Mouse (Mus musculus) adipocyte (in vitro differentiated cells): Measurements from ENCODE around the gene Gm27179.
"Not testable (repeated sequence)": the region's sequence is repeated elsewhere in the genome, so short reads cannot be mapped to it uniquely, and the experiment has no call there.

ENCODE experiments used
- DNase-seq: peaks from one replicate; pipeline ENCODE4 v3.0.0-alpha.2; 2016; ENCODE audit warnings: low spot score

Gene Gm27179

DNA sequence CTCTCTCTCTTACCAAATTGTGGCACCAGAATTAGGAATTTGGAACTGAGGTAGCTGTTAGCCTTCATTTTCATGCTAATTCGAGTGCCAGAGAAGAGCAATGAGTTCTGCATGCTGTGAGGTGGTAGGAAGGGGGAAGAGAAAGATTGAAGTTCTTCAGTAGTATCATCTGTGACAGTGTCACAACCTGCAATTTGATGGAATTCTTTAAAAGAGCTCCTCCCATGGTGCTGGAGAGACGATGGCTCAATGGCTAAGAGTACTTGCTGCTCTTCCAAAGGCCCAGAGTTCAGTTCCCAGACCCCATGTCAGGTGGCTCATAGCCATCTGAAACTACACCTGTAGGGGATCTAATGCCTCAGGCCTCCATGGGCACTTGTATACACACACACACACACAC lies at the start of gene Gm27179:
Gene Gm27179 (minus strand): TSS at position 101 of the 400 bp plus-strand sequence.
- not testable (repeated sequence) for DNase-seq

DNA sequence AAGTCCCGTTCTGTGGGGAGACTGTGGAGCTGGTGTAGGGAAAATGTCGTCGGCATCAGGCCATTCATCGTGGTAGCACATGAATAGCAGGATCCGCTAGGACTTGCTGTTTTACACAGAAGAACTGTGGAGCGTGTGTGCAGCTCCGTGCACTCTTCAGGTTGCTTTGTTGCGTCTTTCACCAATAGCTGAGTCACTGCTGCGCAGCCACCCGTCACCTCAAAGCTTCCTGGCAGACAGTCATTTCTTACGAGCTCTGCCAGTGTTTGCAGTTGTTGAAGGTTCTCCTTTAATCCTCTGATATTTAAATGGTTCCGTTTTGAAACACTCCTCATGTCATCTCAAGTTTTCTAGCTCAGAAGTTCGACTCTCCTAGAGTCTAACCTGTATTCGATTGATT lies 45.2 kb upstream of the Gm27179 start:
- DNase-seq = not testable (repeated sequence)

DNA sequence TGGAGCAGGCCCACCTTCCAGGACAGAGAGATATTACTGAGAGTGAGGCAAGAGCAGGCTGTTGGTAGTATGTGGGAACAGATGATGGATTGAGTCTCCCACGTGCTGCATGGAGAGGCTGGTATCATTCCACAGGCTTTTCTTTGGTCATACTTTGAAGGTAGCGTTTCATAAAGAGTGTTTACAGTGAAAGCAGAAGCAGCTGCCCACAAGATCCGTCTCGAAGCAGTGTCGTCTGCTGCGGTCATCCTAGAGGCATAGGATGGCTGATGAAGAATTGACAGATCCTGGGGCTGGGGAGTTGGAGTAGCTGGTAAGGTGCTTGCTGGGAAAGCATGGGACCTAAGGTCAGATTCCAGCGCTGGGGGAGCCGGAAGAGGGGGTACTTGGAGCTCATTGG lies 44.5 kb upstream of the Gm27179 start:
- DNase-seq = not testable (repeated sequence)

DNA sequence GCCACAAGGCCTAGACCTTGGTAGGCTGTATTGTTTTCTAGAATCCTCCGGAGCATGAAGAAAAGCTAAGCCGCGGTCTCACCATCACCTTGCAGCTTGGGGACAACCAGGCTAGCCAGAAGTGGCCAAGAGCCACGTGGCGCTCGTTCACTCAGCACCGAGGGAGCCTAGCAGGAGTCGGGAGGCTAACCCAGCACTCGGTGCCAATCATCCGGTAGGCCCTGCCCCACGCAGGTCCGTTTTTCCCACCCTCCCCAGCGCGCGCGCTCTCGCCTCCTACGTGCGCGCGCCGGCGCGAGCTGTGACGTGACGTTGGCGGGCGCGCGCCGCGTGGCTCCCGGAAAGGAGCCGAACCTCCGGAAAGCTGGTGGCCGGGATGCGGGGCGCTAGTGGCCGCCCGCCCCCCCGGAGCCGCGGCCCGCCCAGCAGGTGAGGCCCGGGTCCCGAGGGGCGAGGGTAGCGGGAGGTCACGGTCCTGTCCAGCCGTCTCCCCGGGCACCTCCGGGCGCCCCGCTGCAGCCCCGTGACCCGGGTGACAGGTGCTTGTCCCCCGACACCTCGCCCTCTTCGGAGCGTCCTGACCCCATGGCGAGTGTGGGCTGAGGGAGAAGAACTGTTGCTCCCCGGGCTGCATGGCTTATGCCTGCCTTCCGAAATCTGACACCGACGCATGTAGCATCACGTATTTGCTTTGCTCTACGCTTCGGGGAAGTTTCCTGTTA lies 42.9 kb upstream of the Gm27179 start, which contains the start of gene Entpd4b:
Gene Entpd4b (plus strand): TSS at position 315 of the 722 bp plus-strand sequence.
- DNase-seq = not testable (repeated sequence)

DNA sequence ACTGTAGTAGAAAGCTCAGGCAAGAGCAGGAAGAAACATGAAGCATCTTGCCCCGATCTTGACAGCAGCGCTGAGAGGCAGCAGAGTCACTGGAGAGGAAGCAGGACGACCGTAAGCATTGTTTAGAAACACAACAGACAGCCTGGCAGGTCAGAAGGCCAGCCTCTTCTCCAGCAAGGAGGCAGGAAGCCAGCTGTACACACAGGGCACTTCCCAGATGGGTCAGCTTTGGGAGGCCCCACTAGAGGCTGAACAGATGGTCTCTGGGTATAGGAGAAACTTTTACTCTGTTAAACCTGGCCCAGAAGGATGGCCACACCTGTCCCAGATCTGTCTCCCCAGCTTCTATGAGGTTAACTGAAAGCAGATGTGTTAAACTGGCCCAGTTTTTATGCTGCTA lies 35.0 kb upstream of the Gm27179 start:
- DNase-seq = not testable (repeated sequence)

GRCm38 (mm10) chr14:69545052-69545451 lies 32.7 kb upstream of the Gm27179 start:
- DNase-seq = not testable (repeated sequence)

DNA sequence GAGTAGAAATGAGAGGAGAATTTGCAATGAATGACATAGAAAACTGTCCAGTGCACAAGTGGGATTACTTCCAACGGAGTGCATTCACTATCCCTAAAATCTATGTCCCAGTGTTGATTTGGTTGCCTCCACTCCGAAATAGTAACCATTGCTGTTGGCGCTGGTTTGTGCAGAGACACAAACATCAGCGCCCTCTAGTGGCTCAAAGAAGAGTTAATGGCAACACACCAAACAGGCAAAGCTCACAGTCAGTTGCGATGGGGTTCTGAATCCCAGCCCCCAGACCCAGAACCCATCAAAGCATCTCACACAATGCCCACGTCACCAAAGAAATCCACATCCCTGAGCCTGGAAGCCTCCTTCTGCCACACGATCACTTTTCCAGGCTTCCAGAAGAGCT lies 31.7 kb upstream of the Gm27179 start:
- DNase-seq = not testable (repeated sequence)

- DNase-seq = not testable (repeated sequence)
Observed at GRCm38 (mm10) chr14:69542695-69543094, 30.3 kb upstream of the Gm27179 start.

DNA sequence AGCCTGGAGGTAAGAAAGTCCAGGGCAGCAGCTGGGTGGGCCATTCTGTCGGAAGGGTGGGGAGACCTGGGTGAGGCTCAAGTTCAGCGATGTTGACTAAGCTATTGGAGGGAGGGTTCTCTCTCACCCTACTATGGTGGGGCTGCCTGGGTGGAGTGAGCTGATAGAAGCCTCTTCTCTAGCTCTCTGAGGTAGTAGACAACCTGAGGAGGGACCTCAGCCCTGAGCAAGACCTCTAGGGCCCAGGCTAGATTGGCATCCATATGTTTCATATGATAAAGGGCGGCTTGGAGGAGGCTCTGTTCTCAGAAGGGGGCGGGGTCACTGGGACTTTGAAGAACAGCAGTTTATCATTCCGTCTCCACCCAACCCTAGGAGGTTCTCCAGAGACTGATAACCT lies 27.8 kb upstream of the Gm27179 start:
- DNase-seq = not testable (repeated sequence)

- DNase-seq = not testable (repeated sequence)
Observed at GRCm38 (mm10) chr14:69536539-69536938, 24.2 kb upstream of the Gm27179 start.

GRCm38 (mm10) chr14:69526202-69526601 lies 13.9 kb upstream of the Gm27179 start:
- not testable (repeated sequence) for DNase-seq

GRCm38 (mm10) chr14:69523001-69523400 lies 10.7 kb upstream of the Gm27179 start:
- not testable (repeated sequence) for DNase-seq

DNA sequence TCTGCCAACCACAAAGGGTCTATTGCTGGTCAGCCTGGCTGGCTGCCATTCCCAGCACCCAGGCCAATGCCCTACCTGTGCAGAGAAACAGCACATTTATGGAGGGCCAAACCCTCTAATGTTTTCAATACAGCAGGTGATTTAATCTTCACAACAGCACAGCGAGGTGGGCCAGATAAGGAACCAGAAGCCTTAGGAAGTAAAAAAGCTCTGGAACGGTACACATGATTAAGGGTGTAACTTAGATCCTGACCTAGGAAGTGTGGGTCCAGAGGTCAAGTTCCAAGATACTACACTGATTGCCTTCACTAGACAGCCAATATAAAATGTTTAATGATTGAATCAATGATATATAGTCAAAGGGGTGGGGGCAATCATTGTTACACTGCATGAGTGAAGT lies 8.5 kb upstream of the Gm27179 start:
- not testable (repeated sequence) for DNase-seq

DNA sequence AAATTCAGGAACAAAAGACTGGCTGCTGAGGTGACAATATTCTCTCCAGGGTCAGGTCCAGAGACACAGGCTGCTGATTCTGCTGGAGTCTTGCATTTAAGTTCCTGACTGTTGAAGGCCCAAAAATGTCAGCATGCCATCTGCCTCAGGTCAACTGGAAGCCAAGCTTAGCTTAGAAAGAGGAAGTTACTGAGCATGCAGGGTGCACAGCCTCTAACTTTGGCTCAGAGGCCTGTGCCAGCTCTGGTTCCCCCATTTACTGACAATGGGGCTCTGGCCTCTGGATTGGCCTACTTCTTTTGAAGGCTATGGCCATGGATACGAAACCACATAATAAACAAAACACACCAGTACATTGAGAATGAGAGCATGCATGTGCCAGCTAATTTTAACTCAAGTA lies 5.3 kb downstream of the Gm27179 start:
- not testable (repeated sequence) for DNase-seq

- DNase-seq = not testable (repeated sequence)
Observed at GRCm38 (mm10) chr14:69503174-69503573, 9.2 kb downstream of the Gm27179 start, which contains the start of gene Gm16867. Gene Gm16867, minus strand, starts transcription at chr14:69503362.

DNA sequence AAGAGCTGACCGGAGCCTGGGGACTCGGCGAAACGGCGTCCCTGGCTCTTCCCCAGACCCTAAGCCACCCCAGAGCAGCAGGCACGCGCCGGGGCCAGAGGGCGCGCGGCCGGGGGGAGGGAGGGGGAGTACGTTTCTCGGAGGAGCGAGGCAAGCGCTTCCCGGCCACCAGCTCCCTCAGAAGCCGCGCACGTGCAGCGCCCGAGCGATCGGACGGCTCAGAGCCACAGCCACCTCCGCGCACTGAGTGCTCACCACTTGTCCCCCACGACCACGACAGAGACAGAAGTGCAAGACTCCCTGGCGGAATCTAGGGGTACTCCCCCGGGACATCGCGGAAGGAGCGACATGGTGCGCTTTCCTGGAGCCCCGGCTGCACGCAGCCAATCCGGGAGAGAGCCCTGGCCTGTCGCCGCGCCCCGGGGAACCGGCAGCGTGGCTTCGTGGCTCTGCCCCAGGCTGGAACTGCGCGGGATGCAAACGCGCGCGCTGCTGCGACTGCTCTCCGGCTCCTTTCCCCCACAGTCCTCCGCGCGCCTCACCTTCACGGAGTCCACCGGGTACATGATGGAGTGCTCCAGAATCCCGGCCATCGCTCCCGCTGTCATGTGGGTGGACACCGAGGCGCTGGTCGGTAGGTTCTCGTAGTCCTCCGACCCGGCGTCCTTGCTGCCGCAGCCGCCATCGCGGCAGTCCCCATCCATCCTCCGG lies 9.8 kb downstream of the Gm27179 start:
- not testable (repeated sequence) for DNase-seq

GRCm38 (mm10) chr14:69496259-69496658 lies 16.1 kb downstream of the Gm27179 start:
- not testable (repeated sequence) for DNase-seq

GRCm38 (mm10) chr14:69494946-69495345 lies 17.4 kb downstream of the Gm27179 start:
- not testable (repeated sequence) for DNase-seq

DNA sequence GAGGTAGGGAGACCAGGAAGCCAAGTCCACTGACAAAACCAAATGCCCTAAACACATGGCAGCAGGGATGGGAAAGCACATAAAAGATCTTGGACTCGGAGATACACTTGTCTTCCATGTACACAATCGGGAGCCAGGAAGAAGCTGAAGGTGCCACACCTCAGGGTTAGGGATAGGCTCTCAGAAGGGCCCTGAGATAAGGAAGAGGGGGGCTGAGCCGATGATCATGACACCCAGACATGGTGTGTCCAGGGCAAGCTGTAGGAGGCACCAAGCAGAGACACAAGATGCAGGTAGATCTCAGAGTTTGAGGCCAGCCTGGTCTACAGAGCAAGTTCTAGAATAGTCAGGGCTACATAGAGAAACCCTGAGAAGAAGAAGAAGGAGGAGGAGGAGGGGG lies 17.8 kb downstream of the Gm27179 start:
- not testable (repeated sequence) for DNase-seq

DNA sequence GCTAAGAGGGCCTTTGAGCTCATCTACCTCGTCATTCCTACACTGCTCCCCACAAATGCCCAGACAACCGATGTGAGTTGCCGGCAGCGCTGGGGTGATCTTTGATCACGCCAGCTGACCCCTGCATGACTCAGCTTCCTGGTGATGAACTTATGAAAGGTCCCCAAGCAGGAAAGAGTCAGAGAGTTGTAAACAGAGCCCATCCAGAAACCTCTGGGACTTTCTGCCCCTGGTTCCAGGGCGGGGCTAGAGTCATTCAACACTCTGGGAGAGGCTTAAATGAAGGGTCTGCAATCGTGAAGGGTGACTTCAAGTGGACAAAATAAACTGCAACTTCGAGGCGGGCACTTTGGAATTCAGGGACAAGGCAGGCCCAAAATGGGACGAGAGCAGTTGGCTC lies 24.3 kb downstream of the Gm27179 start:
- DNase-seq = not testable (repeated sequence)

DNA sequence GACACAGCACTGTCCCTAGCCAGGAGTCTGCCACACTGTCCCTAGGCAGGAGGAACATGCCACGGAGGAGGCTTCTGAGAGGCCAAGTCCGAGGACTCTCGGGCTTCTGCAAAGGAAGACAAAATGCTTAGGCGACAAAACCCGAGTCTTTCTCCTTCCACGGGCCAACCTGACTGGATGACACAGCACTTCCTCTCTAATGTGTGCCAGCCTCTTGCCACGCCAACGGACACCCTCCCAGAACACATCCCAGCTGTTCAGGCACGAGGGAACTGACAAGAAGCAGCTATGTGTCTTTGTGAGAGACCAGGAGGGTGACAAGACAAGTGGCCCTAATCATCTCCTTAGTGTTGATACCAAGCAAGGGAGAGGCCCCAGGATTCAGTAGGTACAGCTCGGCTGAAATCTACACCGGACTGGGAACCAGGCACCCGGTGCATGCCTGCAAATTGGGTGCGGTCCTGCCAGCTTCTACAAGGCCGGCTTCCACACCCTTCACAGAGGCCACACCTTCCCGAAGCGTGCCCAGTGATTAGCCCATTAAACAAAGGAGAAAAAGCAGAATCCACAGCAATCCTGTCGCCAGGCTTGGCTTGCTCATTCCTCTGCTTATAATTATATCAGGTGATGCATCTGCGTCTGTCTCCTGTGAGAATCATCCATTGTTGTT lies 26.7 kb downstream of the Gm27179 start:
- DNase-seq = not testable (repeated sequence)

GRCm38 (mm10) chr14:69473941-69474646 lies 38.3 kb downstream of the Gm27179 start:
- DNase-seq = not testable (repeated sequence)
